Mouse (Mus musculus): ENCODE data around the gene Serinc2. TPM values are rescaled to one million over a fixed set of nuclear protein-coding genes. Genes with fewer than 3 reads are reported as not detected.

The Serinc2 gene
- polyA plus RNA-seq, 1 experiment from 2014 or later: 10.8 TPM

GRCm38 (mm10) chr4:130316691-130317090 lies 37.7 kb upstream of the Serinc2 start:
- Histone ChIP-seq H3K27ac (ENCODE audit: low read depth, low read length) (peak overlapping the region; percentile 77; the same call in 1 of the 2 replicates), H3K4me2 (no peak overlapping the region), H3K27me3 (ENCODE audit: control insufficient read depth, insufficient read depth, low read length) (no peaks in the 10 kb centered on the region), H3K4me1 (ENCODE audit: control insufficient read depth, insufficient read depth, low read length) (peaks cover 27% of the 10 kb centered on the region), H3K4me3 (ENCODE audit: low read depth, low read length) (no peak overlapping the region), H3K36me3 (ENCODE audit: control insufficient read depth, insufficient read depth, low read length) (peaks cover 17% of the 10 kb centered on the region), H3K9me3 (replicated peaks; ENCODE audit: control insufficient read depth, low read length) (no peaks in the 10 kb centered on the region), H3K9ac (ENCODE audit: low read depth, low read length) (no peak overlapping the region)
- 68% methylated on average over 10 of the region's 10 CpGs for WGBS (ENCODE audit: insufficient replicate concordance)
- ATAC-seq (replicated peaks; ENCODE audit: insufficient number of reproducible peaks, low FRiP score, low TSS enrichment): no peak

DNA sequence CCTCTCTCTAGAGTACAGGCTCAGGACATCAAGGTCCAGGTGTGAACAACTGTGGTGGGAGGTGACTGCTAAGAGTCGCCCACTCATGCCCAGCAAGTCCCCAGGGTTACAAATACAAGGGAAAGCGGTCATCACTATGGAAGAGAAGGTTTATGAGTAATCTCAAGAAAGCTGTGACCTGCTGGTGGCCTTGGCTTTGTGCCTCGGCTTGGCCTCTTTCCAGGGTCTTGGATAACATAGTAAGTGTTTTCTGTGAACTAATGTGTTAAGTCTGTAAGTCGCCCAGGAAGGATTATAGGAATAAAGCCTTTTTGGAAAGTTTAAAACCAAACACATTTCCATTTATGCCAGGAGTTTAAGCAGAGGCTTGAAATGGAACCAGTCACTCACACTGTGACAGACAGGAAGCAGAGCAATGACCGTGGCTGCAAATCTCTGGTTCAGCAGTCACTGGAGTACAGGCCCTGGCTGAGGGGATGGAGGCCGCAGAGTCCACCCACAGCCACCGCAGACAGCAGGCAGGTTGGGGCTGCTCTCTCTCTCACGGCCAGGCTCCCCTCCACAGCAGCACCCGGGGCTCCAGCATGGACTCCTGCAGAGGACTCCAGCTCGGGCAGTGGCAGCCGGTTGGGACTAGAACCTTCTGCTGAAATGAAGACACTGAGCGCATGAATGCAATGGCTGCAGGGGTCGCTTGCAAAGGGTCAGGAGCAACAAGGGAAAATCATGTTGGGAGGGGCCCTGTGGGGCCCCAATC lies 36.9 kb upstream of the Serinc2 start:
- no peak overlapping the region for H3K4me3 ChIP-seq (ENCODE audit: low read depth, low read length)
- peak overlapping the region; percentile 77 for H3K27ac ChIP-seq (ENCODE audit: low read depth, low read length)
- no peaks in the 10 kb centered on the region for H3K27me3 ChIP-seq (ENCODE audit: control insufficient read depth, insufficient read depth, low read length)
- peak overlapping the region; percentile 58 for H3K9ac ChIP-seq (ENCODE audit: low read depth, low read length)
- no peaks in the 10 kb centered on the region for H3K9me3 ChIP-seq (replicated peaks; ENCODE audit: control insufficient read depth, low read length)
- 64% methylated on average over 13 of the region's 13 CpGs for WGBS (ENCODE audit: insufficient replicate concordance)
- peaks cover 27% of the 10 kb centered on the region for H3K4me1 ChIP-seq (ENCODE audit: control insufficient read depth, insufficient read depth, low read length)
- ATAC-seq (replicated peaks; ENCODE audit: insufficient number of reproducible peaks, low FRiP score, low TSS enrichment): no peak
- H3K36me3 ChIP-seq (ENCODE audit: control insufficient read depth, insufficient read depth, low read length): peaks cover 17% of the 10 kb centered on the region
- H3K4me2 ChIP-seq: no peak overlapping the region

DNA sequence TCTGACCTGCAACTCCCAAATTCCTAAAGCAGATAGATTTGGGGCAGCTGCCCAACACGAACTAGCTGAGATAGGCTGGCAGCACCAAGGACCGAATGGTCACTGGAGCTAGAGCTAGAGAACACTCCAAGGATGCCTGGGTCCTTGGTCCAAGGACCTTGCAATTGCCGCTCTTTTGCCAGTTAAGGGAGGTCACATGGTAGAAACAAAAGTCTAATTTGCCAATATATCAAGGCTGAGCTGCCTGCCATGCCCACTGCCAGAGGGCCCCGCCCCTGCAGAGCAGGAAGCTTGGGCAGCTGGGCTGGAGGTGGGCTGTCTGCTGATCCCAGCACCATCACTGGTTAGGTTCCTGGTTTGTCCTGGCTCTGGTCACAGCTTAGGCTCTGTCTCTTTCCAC lies 34.5 kb upstream of the Serinc2 start:
- Histone ChIP-seq H3K4me1 (ENCODE audit: control insufficient read depth, insufficient read depth, low read length) (peaks cover 33% of the 10 kb centered on the region), H3K36me3 (ENCODE audit: control insufficient read depth, insufficient read depth, low read length) (peaks cover 17% of the 10 kb centered on the region), H3K4me2 (no peak overlapping the region), H3K4me3 (ENCODE audit: low read depth, low read length) (no peak overlapping the region), H3K27ac (ENCODE audit: low read depth, low read length) (no peak overlapping the region), H3K9me3 (replicated peaks; ENCODE audit: control insufficient read depth, low read length) (no peaks in the 10 kb centered on the region), H3K9ac (ENCODE audit: low read depth, low read length) (no peak overlapping the region), H3K27me3 (ENCODE audit: control insufficient read depth, insufficient read depth, low read length) (peaks cover 13% of the 10 kb centered on the region)
- ATAC-seq (replicated peaks; ENCODE audit: insufficient number of reproducible peaks, low FRiP score, low TSS enrichment): no peak
- 87% methylated on average over 4 of the region's 4 CpGs for WGBS (ENCODE audit: insufficient replicate concordance)

DNA sequence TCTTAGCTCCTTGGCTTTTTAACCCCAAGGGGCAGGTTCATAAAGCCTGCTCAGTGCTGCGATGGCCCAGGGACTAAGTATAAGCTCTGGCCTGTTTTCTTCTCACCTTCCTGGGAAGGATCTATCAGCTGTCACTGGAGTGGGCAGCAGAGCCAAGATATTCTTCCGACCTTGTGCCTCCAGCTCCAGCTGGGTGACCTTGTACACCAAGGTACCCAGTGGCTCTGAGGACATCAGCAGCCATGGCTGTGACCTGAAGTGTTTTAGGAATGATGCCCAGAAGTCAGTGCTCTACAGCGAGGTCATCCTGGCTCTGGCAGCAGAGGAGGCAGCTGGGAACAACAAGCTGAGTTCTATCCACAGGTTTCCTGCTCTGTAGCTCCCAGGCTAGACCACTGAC lies 33.5 kb upstream of the Serinc2 start:
- Histone ChIP-seq H3K4me2 (no peak overlapping the region), H3K36me3 (ENCODE audit: control insufficient read depth, insufficient read depth, low read length) (peaks cover 17% of the 10 kb centered on the region), H3K9ac (ENCODE audit: low read depth, low read length) (no peak overlapping the region), H3K4me1 (ENCODE audit: control insufficient read depth, insufficient read depth, low read length) (peaks cover 31% of the 10 kb centered on the region), H3K9me3 (replicated peaks; ENCODE audit: control insufficient read depth, low read length) (no peaks in the 10 kb centered on the region), H3K4me3 (ENCODE audit: low read depth, low read length) (no peak overlapping the region), H3K27me3 (ENCODE audit: control insufficient read depth, insufficient read depth, low read length) (peaks cover 15% of the 10 kb centered on the region), H3K27ac (ENCODE audit: low read depth, low read length) (no peak overlapping the region)
- ATAC-seq (replicated peaks; ENCODE audit: insufficient number of reproducible peaks, low FRiP score, low TSS enrichment): no peak
- 65% methylated on average over 3 of the region's 3 CpGs for WGBS (ENCODE audit: insufficient replicate concordance)

- 36% methylated on average over 8 of the region's 8 CpGs for WGBS (ENCODE audit: insufficient replicate concordance)
- ATAC-seq (replicated peaks; ENCODE audit: insufficient number of reproducible peaks, low FRiP score, low TSS enrichment): no peak
- Histone ChIP-seq H3K9ac (ENCODE audit: low read depth, low read length) (peak overlapping the region; percentile 75), H3K4me2 (peak overlapping the region; percentile 81), H3K4me3 (ENCODE audit: low read depth, low read length) (peak overlapping the region; percentile 60), H3K36me3 (ENCODE audit: control insufficient read depth, insufficient read depth, low read length) (peaks cover 5% of the 10 kb centered on the region), H3K27ac (ENCODE audit: low read depth, low read length) (peak overlapping the region; percentile 78), H3K27me3 (ENCODE audit: control insufficient read depth, insufficient read depth, low read length) (peaks cover 23% of the 10 kb centered on the region), H3K9me3 (replicated peaks; ENCODE audit: control insufficient read depth, low read length) (no peaks in the 10 kb centered on the region), H3K4me1 (ENCODE audit: control insufficient read depth, insufficient read depth, low read length) (peaks cover 15% of the 10 kb centered on the region; the same call in 1 of the 2 replicates)
Observed at GRCm38 (mm10) chr4:130309254-130309653, 30.2 kb upstream of the Serinc2 start.

DNA sequence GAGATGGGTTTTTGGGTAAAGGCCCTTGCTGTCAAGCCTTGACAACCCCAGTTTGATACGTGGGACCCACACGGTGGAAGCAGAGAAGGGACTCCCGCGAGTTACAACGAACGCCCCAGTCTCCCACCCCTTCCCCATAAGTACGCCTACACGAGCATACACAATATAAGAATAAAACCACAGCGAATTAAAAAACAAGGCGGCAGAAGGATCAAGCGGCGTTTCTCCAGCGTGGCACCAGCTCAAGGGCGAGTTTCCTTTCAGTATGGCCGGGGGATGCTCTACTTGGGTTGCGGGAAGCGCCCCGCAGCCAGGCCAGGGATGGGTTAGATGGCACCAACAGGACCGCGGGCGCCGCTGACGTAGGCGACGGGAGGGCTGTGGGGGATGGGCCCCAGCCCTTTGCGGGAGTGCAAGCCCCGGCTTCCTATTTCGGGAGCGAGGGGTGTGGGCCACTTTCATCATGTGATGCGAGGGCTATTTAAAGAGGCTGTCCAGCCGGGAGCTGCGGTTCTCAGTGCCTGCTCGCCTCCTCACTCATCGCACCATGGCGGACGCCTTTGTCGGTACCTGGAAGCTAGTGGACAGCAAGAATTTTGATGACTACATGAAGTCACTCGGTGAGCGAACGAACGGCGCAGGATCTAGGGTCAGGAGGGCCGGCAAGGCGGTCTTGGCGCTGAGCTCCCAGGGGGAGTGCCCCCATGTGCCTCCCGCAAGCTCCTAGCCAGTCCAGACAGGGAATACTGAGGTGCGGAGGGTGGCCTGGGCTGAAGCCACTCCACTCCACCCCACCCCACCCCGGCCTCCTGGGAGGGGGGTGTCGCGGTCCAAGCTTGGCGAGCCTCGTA lies 29.5 kb upstream of the Serinc2 start, which contains the start of the genes Fabp3 and Gm10570:
Gene Fabp3 (plus strand): TSS at position 365 of the 851 bp plus-strand sequence.
Gene Gm10570 (minus strand): TSS at position 444 of the 851 bp plus-strand sequence.
- Histone ChIP-seq H3K9ac (ENCODE audit: low read depth, low read length) (peak within 1 kb of the TSS; percentile 75), H3K4me2 (peak within 1 kb of the TSS; percentile 81), H3K27ac (ENCODE audit: low read depth, low read length) (peak within 1 kb of the TSS; percentile 80), H3K27me3 (ENCODE audit: control insufficient read depth, insufficient read depth, low read length) (peaks cover 23% of the 10 kb centered on the region), H3K4me1 (ENCODE audit: control insufficient read depth, insufficient read depth, low read length) (peaks cover 15% of the 10 kb centered on the region; the same call in 1 of the 2 replicates), H3K9me3 (replicated peaks; ENCODE audit: control insufficient read depth, low read length) (no peaks in the 10 kb centered on the region), H3K4me3 (ENCODE audit: low read depth, low read length) (peak within 1 kb of the TSS; percentile 60), H3K36me3 (ENCODE audit: control insufficient read depth, insufficient read depth, low read length) (peaks cover 2% of the 10 kb centered on the region; the same call in 1 of the 2 replicates)
- WGBS (ENCODE audit: insufficient replicate concordance): under 1% methylated on average over 52 of the region's 52 CpGs
- peak; percentile 66 for ATAC-seq (replicated peaks; ENCODE audit: insufficient number of reproducible peaks, low FRiP score, low TSS enrichment)

DNA sequence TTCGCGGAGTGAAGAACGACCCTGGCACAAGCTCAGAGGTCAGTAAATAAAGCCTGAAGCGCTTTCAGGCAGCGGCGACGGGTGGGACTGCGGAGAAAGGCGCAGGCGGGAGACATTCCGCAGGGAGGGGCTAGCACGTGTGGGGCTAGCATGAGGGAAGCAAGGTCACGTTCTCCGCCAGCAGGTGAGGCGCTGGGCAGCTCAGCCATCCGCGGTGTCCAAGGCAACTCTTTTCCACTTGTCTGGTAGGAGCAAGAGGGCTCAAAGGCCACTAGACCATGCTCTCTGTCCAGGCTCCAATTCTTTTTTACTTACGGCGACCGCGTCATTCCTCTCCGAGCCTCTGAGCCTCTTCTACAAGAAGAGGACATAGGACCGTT lies 28.8 kb upstream of the Serinc2 start:
- 1% methylated on average over 23 of the region's 23 CpGs for WGBS (ENCODE audit: insufficient replicate concordance)
- H3K4me3 ChIP-seq (ENCODE audit: low read depth, low read length): peak overlapping the region; percentile 60
- H3K27me3 ChIP-seq (ENCODE audit: control insufficient read depth, insufficient read depth, low read length): peaks cover 23% of the 10 kb centered on the region
- peaks cover 15% of the 10 kb centered on the region; the same call in 1 of the 2 replicates for H3K4me1 ChIP-seq (ENCODE audit: control insufficient read depth, insufficient read depth, low read length)
- peak overlapping the region; percentile 61 for H3K9ac ChIP-seq (ENCODE audit: low read depth, low read length)
- peaks cover 2% of the 10 kb centered on the region; the same call in 1 of the 2 replicates for H3K36me3 ChIP-seq (ENCODE audit: control insufficient read depth, insufficient read depth, low read length)
- no peaks in the 10 kb centered on the region for H3K9me3 ChIP-seq (replicated peaks; ENCODE audit: control insufficient read depth, low read length)
- peak overlapping the region; percentile 80 for H3K27ac ChIP-seq (ENCODE audit: low read depth, low read length)
- H3K4me2 ChIP-seq: peak overlapping the region; percentile 81
- peak; percentile 62 for ATAC-seq (replicated peaks; ENCODE audit: insufficient number of reproducible peaks, low FRiP score, low TSS enrichment)

DNA sequence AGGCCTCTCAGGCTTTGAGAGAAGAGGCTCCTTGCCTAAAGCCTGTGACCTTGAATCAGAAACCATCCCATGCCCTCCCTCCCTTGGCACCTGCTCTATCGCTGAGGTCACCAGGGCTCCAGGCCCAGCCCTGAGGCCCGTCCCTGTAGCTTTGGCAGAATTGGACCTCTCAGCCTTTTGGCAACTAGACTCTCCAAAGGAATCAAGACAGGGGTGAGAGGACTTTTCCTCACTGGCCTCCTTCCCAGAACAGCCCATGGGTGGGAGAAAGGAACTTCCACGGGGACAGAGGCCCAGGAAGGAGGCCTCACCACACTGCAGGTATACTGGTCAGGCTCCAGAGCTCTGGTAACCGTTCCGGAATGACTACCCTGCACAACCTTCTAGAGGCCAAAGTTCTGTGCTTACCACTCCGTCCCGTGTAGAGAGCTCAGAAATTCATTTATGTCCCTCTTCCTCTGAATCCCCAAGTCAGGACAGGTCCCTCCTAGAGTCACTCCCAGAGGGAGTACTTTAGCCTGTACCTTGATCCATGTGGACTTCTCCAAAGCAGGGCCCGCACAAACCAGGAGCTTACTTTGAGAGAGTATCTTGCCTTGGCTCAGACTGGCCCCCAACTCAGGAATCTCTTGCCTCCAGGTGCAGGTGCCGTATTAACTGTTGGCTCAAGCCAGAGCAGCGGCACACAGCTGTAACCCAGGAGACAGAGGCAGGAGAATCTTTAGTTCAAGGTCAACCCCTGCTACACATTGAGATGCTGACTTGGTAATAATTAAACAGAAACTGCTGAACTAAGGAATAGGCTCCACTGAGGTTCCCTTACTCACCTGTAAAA lies 28.0 kb upstream of the Serinc2 start:
- no peak for ATAC-seq (replicated peaks; ENCODE audit: insufficient number of reproducible peaks, low FRiP score, low TSS enrichment)
- H3K27me3 ChIP-seq (ENCODE audit: control insufficient read depth, insufficient read depth, low read length): peaks cover 23% of the 10 kb centered on the region
- H3K4me1 ChIP-seq (ENCODE audit: control insufficient read depth, insufficient read depth, low read length): peaks cover 15% of the 10 kb centered on the region; the same call in 1 of the 2 replicates
- H3K9me3 ChIP-seq (replicated peaks; ENCODE audit: control insufficient read depth, low read length): no peaks in the 10 kb centered on the region
- 0 out of 2 replicates have a peak overlapping the region, but pooled peaks have one; percentile 80 for H3K27ac ChIP-seq (ENCODE audit: low read depth, low read length)
- H3K9ac ChIP-seq (ENCODE audit: low read depth, low read length): peak overlapping the region; percentile 11; the same call in 1 of the 2 replicates
- H3K4me2 ChIP-seq: peak overlapping the region; percentile 81
- WGBS (ENCODE audit: insufficient replicate concordance): 80% methylated on average over 10 of the region's 10 CpGs
- H3K36me3 ChIP-seq (ENCODE audit: control insufficient read depth, insufficient read depth, low read length): no peaks in the 10 kb centered on the region
- H3K4me3 ChIP-seq (ENCODE audit: low read depth, low read length): no peak overlapping the region

All from heart, embryonic 11.5 days (tissue).